Mouse (Mus musculus) left cerebral cortex, adult 8-10 months (tissue): ENCODE data around the gene Kif26a. TPM values are rescaled to one million over a fixed set of nuclear protein-coding genes. Genes with fewer than 3 reads are reported as not detected.

Experiments
- DNase-seq, 2 experiments: peaks; one replicate each; pipeline ENCODE4 v3.0.0; 2022; ENCODE audit warnings: low spot score in 2 of 2
- total RNA-seq, 4 experiments: library from RNA; stranded (reverse); gene quantifications; 2 replicates each; pipeline ENCODE4 v1.2.4; 2022

The Kif26a gene
- 1 to 10 TPM; 4.8 to 5.7 (median 5.1) TPM for total RNA-seq

- peak; percentile 25 to 46 for DNase-seq
Measured at GRCm38 (mm10) chr12:112145875-112146651, at the start of gene Kif26a. TSS of gene Kif26a (plus strand) at chr12:112146208.

- no peak for DNase-seq
Measured at GRCm38 (mm10) chr12:112096733-112097117, 49.3 kb upstream of the Kif26a start.

GRCm38 (mm10) chr12:112100106-112100505, 45.9 kb upstream of the Kif26a start:
- no peak for DNase-seq

GRCm38 (mm10) chr12:112101045-112101444, 45.0 kb upstream of the Kif26a start:
- no peak for DNase-seq

GRCm38 (mm10) chr12:112103179-112103578, 42.8 kb upstream of the Kif26a start:
- no peak for DNase-seq

- DNase-seq: no peak
Measured at GRCm38 (mm10) chr12:112104890-112105289, 41.1 kb upstream of the Kif26a start.

GRCm38 (mm10) chr12:112106541-112106971, 39.5 kb upstream of the Kif26a start, which contains the start of gene Aspg:
TSS of gene Aspg (plus strand) at chr12:112106679.
- no peak for DNase-seq

- DNase-seq: no peak
Measured at GRCm38 (mm10) chr12:112107685-112108084, 38.3 kb upstream of the Kif26a start.

GRCm38 (mm10) chr12:112108696-112109445, 37.1 kb upstream of the Kif26a start:
- no peak for DNase-seq

- DNase-seq: no peak
Measured at GRCm38 (mm10) chr12:112109701-112110100, 36.3 kb upstream of the Kif26a start.

GRCm38 (mm10) chr12:112111323-112111722, 34.7 kb upstream of the Kif26a start:
- DNase-seq: no peak

- DNase-seq: no peak
Measured at GRCm38 (mm10) chr12:112112235-112112634, 33.8 kb upstream of the Kif26a start.

- no peak for DNase-seq
Measured at GRCm38 (mm10) chr12:112112686-112113396, 33.2 kb upstream of the Kif26a start.

- peak; percentile 45 to 90 for DNase-seq
Measured at GRCm38 (mm10) chr12:112113710-112114109, 32.3 kb upstream of the Kif26a start.

- no peak for DNase-seq
Measured at GRCm38 (mm10) chr12:112117006-112117405, 29.0 kb upstream of the Kif26a start.

- peak in 1 of 2 experiments; percentile 89 for DNase-seq
Measured at GRCm38 (mm10) chr12:112117649-112118048, 28.4 kb upstream of the Kif26a start.

GRCm38 (mm10) chr12:112121188-112121587, 24.8 kb upstream of the Kif26a start:
- no peak for DNase-seq

GRCm38 (mm10) chr12:112125903-112126302, 20.1 kb upstream of the Kif26a start:
- DNase-seq: no peak

GRCm38 (mm10) chr12:112126931-112127635, 18.9 kb upstream of the Kif26a start:
- DNase-seq: no peak

GRCm38 (mm10) chr12:112128526-112128925, 17.5 kb upstream of the Kif26a start:
- no peak for DNase-seq

GRCm38 (mm10) chr12:112129300-112129856, 16.6 kb upstream of the Kif26a start:
- DNase-seq: no peak
